Mouse (Mus musculus): ENCODE data around the gene Lap3. TPM values are rescaled to one million over a fixed set of nuclear protein-coding genes. Genes with fewer than 3 reads are reported as not detected.

Gene Lap3
- polyA plus RNA-seq, 1 experiment from 2014 or later, result 70.6 TPM

GRCm38 (mm10) chr5:45534319-45535098 is 41.3 kb downstream of the Lap3 start:
- H3K27ac ChIP-seq (replicated peaks in 1 of 2; ENCODE audit: control insufficient read depth in 1 of 2, insufficient read depth in 1 of 2, low read depth in 2 of 2, low read length in 2 of 2), result no peak overlapping the region
- 4% methylated on average over 17 of the region's 17 CpGs for WGBS
- no peaks in the 10 kb centered on the region for H3K9me3 ChIP-seq (ENCODE audit: control insufficient read depth, low read length)
- peaks cover 0 to 2% of the 10 kb centered on the region in 2 experiments; a peak in 1 of 4 replicates for H3K4me1 ChIP-seq (ENCODE audit: control insufficient read depth in 2 of 2, insufficient read depth in 2 of 2, low read length in 2 of 2)
- H3K4me2 ChIP-seq (ENCODE audit: low read length), result 0 out of 2 replicates have a peak overlapping the region, but pooled peaks have one; percentile 8
- no peak for ATAC-seq (ENCODE audit: insufficient number of reproducible peaks, insufficient read depth, low FRiP score, low read depth)
- no peaks in the 10 kb centered on the region for H3K27me3 ChIP-seq (ENCODE audit: control insufficient read depth, insufficient read depth, low read length)
- H3K4me3 ChIP-seq (ENCODE audit: control insufficient read depth in 1 of 2, insufficient read depth in 1 of 2, low read depth in 1 of 2, low read length in 2 of 2), result no peak overlapping the region
- peaks cover 15% of the 10 kb centered on the region for H3K36me3 ChIP-seq (ENCODE audit: control insufficient read depth, insufficient read depth, low read length)
- no peak overlapping the region for H3K9ac ChIP-seq (ENCODE audit: low read length)

GRCm38 (mm10) chr5:45535177-45535576 is 42.0 kb downstream of the Lap3 start:
- H3K9me3 ChIP-seq (ENCODE audit: control insufficient read depth, low read length), result no peaks in the 10 kb centered on the region
- H3K9ac ChIP-seq (ENCODE audit: low read length), result no peak overlapping the region
- WGBS, result 65% methylated on average over 4 of the region's 4 CpGs
- no peak overlapping the region for H3K4me2 ChIP-seq (ENCODE audit: low read length)
- no peak for ATAC-seq (ENCODE audit: insufficient number of reproducible peaks, insufficient read depth, low FRiP score, low read depth)
- H3K4me1 ChIP-seq (ENCODE audit: control insufficient read depth in 2 of 2, insufficient read depth in 2 of 2, low read length in 2 of 2), result peaks cover 0 to 2% of the 10 kb centered on the region in 2 experiments; a peak in 1 of 4 replicates
- H3K27me3 ChIP-seq (ENCODE audit: control insufficient read depth, insufficient read depth, low read length), result no peaks in the 10 kb centered on the region
- H3K4me3 ChIP-seq (ENCODE audit: control insufficient read depth in 1 of 2, insufficient read depth in 1 of 2, low read depth in 1 of 2, low read length in 2 of 2), result no peak overlapping the region
- H3K27ac ChIP-seq (replicated peaks in 1 of 2; ENCODE audit: control insufficient read depth in 1 of 2, insufficient read depth in 1 of 2, low read depth in 2 of 2, low read length in 2 of 2), result no peak overlapping the region
- peaks cover 8% of the 10 kb centered on the region for H3K36me3 ChIP-seq (ENCODE audit: control insufficient read depth, insufficient read depth, low read length)

- Histone ChIP-seq H3K9me3 (ENCODE audit: control insufficient read depth, low read length) (no peaks in the 10 kb centered on the region), H3K4me1 (ENCODE audit: control insufficient read depth in 2 of 2, insufficient read depth in 2 of 2, low read length in 2 of 2) (peaks cover 0 to 2% of the 10 kb centered on the region in 2 experiments; a peak in 1 of 4 replicates), H3K27me3 (ENCODE audit: control insufficient read depth, insufficient read depth, low read length) (no peaks in the 10 kb centered on the region), H3K36me3 (ENCODE audit: control insufficient read depth, insufficient read depth, low read length) (no peaks in the 10 kb centered on the region), H3K9ac (ENCODE audit: low read length) (no peak overlapping the region), H3K4me2 (ENCODE audit: low read length) (no peak overlapping the region), H3K4me3 (ENCODE audit: control insufficient read depth in 1 of 2, insufficient read depth in 1 of 2, low read depth in 1 of 2, low read length in 2 of 2) (no peak overlapping the region), H3K27ac (replicated peaks in 1 of 2; ENCODE audit: control insufficient read depth in 1 of 2, insufficient read depth in 1 of 2, low read depth in 2 of 2, low read length in 2 of 2) (no peak overlapping the region)
- 48% methylated on average over 10 of the region's 10 CpGs for WGBS
- no peak for ATAC-seq (ENCODE audit: insufficient number of reproducible peaks, insufficient read depth, low FRiP score, low read depth)
These were observed 46.3 kb downstream of the Lap3 start for GRCm38 (mm10) chr5:45539502-45539901.

GRCm38 (mm10) chr5:45543374-45543773 is 50.2 kb downstream of the Lap3 start:
- H3K4me2 ChIP-seq (ENCODE audit: low read length), result no peak overlapping the region

GRCm38 (mm10) chr5:45549586-45549985 is 56.4 kb downstream of the Lap3 start:
- Histone ChIP-seq H3K4me3 (ENCODE audit: control insufficient read depth in 1 of 2, insufficient read depth in 1 of 2, low read depth in 1 of 2, low read length in 2 of 2) (no peak overlapping the region), H3K27ac (replicated peaks in 1 of 2; ENCODE audit: control insufficient read depth in 1 of 2, insufficient read depth in 1 of 2, low read depth in 2 of 2, low read length in 2 of 2) (no peak overlapping the region), H3K4me2 (ENCODE audit: low read length) (no peak overlapping the region), H3K9ac (ENCODE audit: low read length) (no peak overlapping the region), H3K36me3 (ENCODE audit: control insufficient read depth, insufficient read depth, low read length) (no peaks in the 10 kb centered on the region), H3K4me1 (ENCODE audit: control insufficient read depth in 2 of 2, insufficient read depth in 2 of 2, low read length in 2 of 2) (no peaks in the 10 kb centered on the region), H3K27me3 (ENCODE audit: control insufficient read depth, insufficient read depth, low read length) (no peaks in the 10 kb centered on the region), H3K9me3 (ENCODE audit: control insufficient read depth, low read length) (no peaks in the 10 kb centered on the region)
- no peak for ATAC-seq (ENCODE audit: insufficient number of reproducible peaks, insufficient read depth, low FRiP score, low read depth)
- WGBS, result 76% methylated on average over 1 of the region's 1 CpGs

More at GRCm38 (mm10) chr5:45543374-45543773, 50.2 kb downstream of the Lap3 start:
- no peak overlapping the region for H3K4me3 ChIP-seq (ENCODE audit: control insufficient read depth in 1 of 2, insufficient read depth in 1 of 2, low read depth in 1 of 2, low read length in 2 of 2)
- no peaks in the 10 kb centered on the region for H3K9me3 ChIP-seq (ENCODE audit: control insufficient read depth, low read length)
- H3K27ac ChIP-seq (replicated peaks in 1 of 2; ENCODE audit: control insufficient read depth in 1 of 2, insufficient read depth in 1 of 2, low read depth in 2 of 2, low read length in 2 of 2), result no peak overlapping the region
- H3K9ac ChIP-seq (ENCODE audit: low read length), result no peak overlapping the region
- H3K27me3 ChIP-seq (ENCODE audit: control insufficient read depth, insufficient read depth, low read length), result no peaks in the 10 kb centered on the region
- no peaks in the 10 kb centered on the region for H3K4me1 ChIP-seq (ENCODE audit: control insufficient read depth in 2 of 2, insufficient read depth in 2 of 2, low read length in 2 of 2)
- WGBS, result 38% methylated on average over 5 of the region's 5 CpGs
- no peak for ATAC-seq (ENCODE audit: insufficient number of reproducible peaks, insufficient read depth, low FRiP score, low read depth)
- no peaks in the 10 kb centered on the region for H3K36me3 ChIP-seq (ENCODE audit: control insufficient read depth, insufficient read depth, low read length)

Other genes with a start within 250 kb of the Lap3 start
- gene Qdpr, start 43.1 kb upstream of the Lap3 start, polyA plus RNA-seq (2014; fragmentation: Nextera tagmentation; extraction: Ambion mirVana), result 86.7 and 88.0 TPM in 2 replicates
- not detected in 2 replicates for gene Clrn2, start 39.6 kb upstream of the Lap3 start, polyA plus RNA-seq (2014; fragmentation: Nextera tagmentation; extraction: Ambion mirVana)
- 175 and 193 TPM in 2 replicates for gene Med28, start 26.9 kb downstream of the Lap3 start, polyA plus RNA-seq (2014; fragmentation: Nextera tagmentation; extraction: Ambion mirVana)
- gene Fam184b, start 146.2 kb downstream of the Lap3 start, polyA plus RNA-seq (2014; fragmentation: Nextera tagmentation; extraction: Ambion mirVana), result 0.15 and 0.34 TPM in 2 replicates
- gene Ncapg, start 176.5 kb downstream of the Lap3 start, polyA plus RNA-seq (2014; fragmentation: Nextera tagmentation; extraction: Ambion mirVana), result 29.1 and 32.3 TPM in 2 replicates